Mouse (Mus musculus): ENCODE results near the gene Otof.

GRCm38 (mm10) chr5:30401165-30401564 is 60.6 kb downstream of the Otof start:
- TF ChIP-seq POLR2A (IDR thresholded peaks at IDR 0.05; ENCODE audit: borderline replicate concordance, low read depth, low read length) (no peak), CTCF (IDR thresholded peaks at IDR 0.05; ENCODE audit: low read depth, low read length) (no peak)

Data from bone marrow macrophage, adult 2 months (primary cell).